Comparison of ENCODE assay signal across 8 mouse cellular contexts in the genomic region with DNA sequence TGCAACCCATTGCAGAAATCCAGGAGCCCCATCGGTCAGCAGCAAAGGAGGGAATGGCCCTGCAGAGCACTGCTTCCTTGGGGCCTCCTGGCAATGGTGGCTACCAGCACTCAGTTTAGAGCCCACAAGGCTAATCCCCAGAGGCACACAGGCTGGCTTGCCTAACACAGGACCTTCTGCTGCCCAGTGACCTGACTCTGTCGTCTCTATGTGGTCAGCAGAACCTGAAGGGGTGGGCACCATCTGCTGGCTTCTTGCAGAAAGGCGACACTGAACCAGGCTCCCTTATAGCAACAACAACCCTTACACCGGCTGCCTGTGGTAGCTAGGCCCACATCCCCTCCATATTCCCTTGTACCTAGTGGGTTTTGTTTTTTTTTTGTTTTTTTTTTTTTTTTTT. TPM values are rescaled to one million over a fixed set of nuclear protein-coding genes. Genes with fewer than 3 reads are reported as not detected.
DNase-seq lines count a peak whose midpoint lies in the region; ATAC-seq and TF ChIP-seq lines count a peak whose summit lies in the region.

No protein-coding gene starts in this region.

- H3K9me3 ChIP-seq in heart, postnatal 0 days (replicated peaks; ENCODE audit: control insufficient read depth, low read length), result no peaks in the 10 kb centered on the region
- no peaks in the 10 kb centered on the region for H3K9me3 ChIP-seq in MEL (replicated peaks; ENCODE audit: insufficient read depth, low read length)

- peak; percentile 35 for TF ChIP-seq RAD21 in MEL (IDR thresholded peaks at IDR 0.05; ENCODE audit: low read depth, low read length)

- TF ChIP-seq EP300 in heart, postnatal 0 days (IDR thresholded peaks at IDR 0.05; ENCODE audit: low read depth), result no peak
- no peak for TF ChIP-seq EP300 in MEL (IDR thresholded peaks at IDR 0.05; ENCODE audit: low read depth in 1 of 2, low read length in 2 of 2)

- intact Hi-C loops in heart, postnatal 14 days (cut with DNase I), result loop anchor here (2.0 to 5.0 kb wide), 2 partner anchors 98 to 176 kb away; no protein-coding TSS in a partner anchor

- no peak for ATAC-seq in heart, postnatal 0 days (ENCODE audit: insufficient read depth, low read depth)

- no peaks in the 10 kb centered on the region for H3K27me3 ChIP-seq in heart, postnatal 0 days (ENCODE audit: control insufficient read depth, insufficient read depth, low read length)
- no peaks in the 10 kb centered on the region for H3K27me3 ChIP-seq in MEL (ENCODE audit: control insufficient read depth in 1 of 2, insufficient read depth in 2 of 2, low read length in 2 of 2)

- no peak overlapping the region for H3K4me3 ChIP-seq in heart, postnatal 0 days (ENCODE audit: low read depth, low read length)
- H3K4me3 ChIP-seq in MEL (ENCODE audit: control insufficient read depth in 1 of 2, insufficient read depth in 1 of 2, low read depth in 2 of 2, low read length in 2 of 2), result no peak overlapping the region

- H3K4me1 ChIP-seq in heart, postnatal 0 days (ENCODE audit: control insufficient read depth, insufficient read depth), result peaks cover 7% of the 10 kb centered on the region; the same call in 1 of the 2 replicates
- peaks cover 2 to 18% of the 10 kb centered on the region in 2 experiments; a peak in 3 of 4 replicates for H3K4me1 ChIP-seq in MEL (ENCODE audit: control insufficient read depth in 1 of 2, insufficient read depth in 2 of 2, low read length in 2 of 2)

- H3K9ac ChIP-seq in heart, postnatal 0 days (replicated peaks; ENCODE audit: low read depth, low read length), result no peak overlapping the region
- H3K9ac ChIP-seq in MEL (ENCODE audit: control insufficient read depth, low read depth, low read length, poor library complexity, severe bottlenecking), result no peak overlapping the region

- H3K4me2 ChIP-seq in heart, postnatal 0 days (ENCODE audit: low read depth, low read length), result no peak overlapping the region

- 52% methylated on average over 4 of the region's 4 CpGs for WGBS in heart, postnatal 0 days

- H3K36me3 ChIP-seq in heart, postnatal 0 days (replicated peaks; ENCODE audit: control insufficient read depth, insufficient read depth, low read length), result no peaks in the 10 kb centered on the region
- peaks cover 0 to 11% of the 10 kb centered on the region in 2 experiments; a peak in 2 of 4 replicates for H3K36me3 ChIP-seq in MEL (ENCODE audit: control insufficient read depth in 1 of 2, insufficient read depth in 2 of 2, low read length in 2 of 2)

- no peaks in the 10 kb centered on the region for H3K79me2 ChIP-seq in MEL (ENCODE audit: control insufficient read depth, insufficient read depth, low read length, poor library complexity)

- DNase-seq in heart, postnatal 0 days (ENCODE audit: low spot score), result no peak
- DNase-seq in heart, postnatal 14 days, result no peak
- DNase-seq in MEL (ENCODE audit: low read depth, low spot score), result peak; percentile 16
- DNase-seq in forelimb bud, embryonic 11.5 days (ENCODE audit: low read depth, low spot score), result peak; percentile 30
- peak; percentile 70 for DNase-seq in lung, postnatal 10 days
- DNase-seq in layer of hippocampus, adult 18-20 months (ENCODE audit: low spot score in 2 of 2), result no peak
- DNase-seq in thymus, postnatal 4 days, result no peak
- no peak for DNase-seq in heart, adult 11 months

- peak; percentile 56 for TF ChIP-seq CTCF in heart, postnatal 0 days (IDR thresholded peaks at IDR 0.05; ENCODE audit: low read depth)
- TF ChIP-seq CTCF in MEL (IDR thresholded peaks at IDR 0.05 in 2 of 3, conservative IDR thresholded peaks at IDR 0.05 in 1 of 3; ENCODE audit: control insufficient read depth in 1 of 3, insufficient read depth in 1 of 3, low read depth in 2 of 3, low read length in 3 of 3, poor library complexity in 1 of 3, severe bottlenecking in 1 of 3), result peak; percentile 22 to 51 (median 47); a peak in 4 of 6 replicates

- no peak for TF ChIP-seq POLR2A in MEL (IDR thresholded peaks at IDR 0.05; ENCODE audit: control insufficient read depth in 1 of 2, insufficient read depth in 1 of 2, low read depth in 1 of 2, low read length in 2 of 2, poor library complexity in 1 of 2)

- H3K27ac ChIP-seq in heart, postnatal 0 days (ENCODE audit: low read depth), result no peak overlapping the region
- H3K27ac ChIP-seq in MEL (ENCODE audit: control insufficient read depth, low read depth, low read length), result no peak overlapping the region

TF ChIP-seq in MEL, 35 proteins besides CTCF, POLR2A, EP300 and RAD21:
- TF ChIP-seq JUND (IDR thresholded peaks at IDR 0.05; ENCODE audit: low read depth, low read length), result no peak
- TF ChIP-seq USF2 (IDR thresholded peaks at IDR 0.05; ENCODE audit: borderline replicate concordance in 1 of 2, insufficient read depth in 1 of 2, low read depth in 1 of 2, low read length in 2 of 2), result no peak
- TF ChIP-seq BHLHE40 (IDR thresholded peaks at IDR 0.05; ENCODE audit: borderline replicate concordance, low read depth, low read length), result no peak
- no peak for TF ChIP-seq MEF2A (IDR thresholded peaks at IDR 0.05; ENCODE audit: extremely low read depth, insufficient replicate concordance, low read depth, low read length, poor library complexity, severe bottlenecking)
- no peak for TF ChIP-seq TCF12 (IDR thresholded peaks at IDR 0.05; ENCODE audit: low read depth, low read length)
- peak; percentile 55 for TF ChIP-seq ZC3H11A (IDR thresholded peaks at IDR 0.05; ENCODE audit: low read depth, low read length)
- peak; percentile 63 for TF ChIP-seq SMC3 (IDR thresholded peaks at IDR 0.05; ENCODE audit: low read depth, low read length)
- TF ChIP-seq ZNF384 (IDR thresholded peaks at IDR 0.05; ENCODE audit: low read depth, low read length), result no peak
- no peak for TF ChIP-seq MAZ (IDR thresholded peaks at IDR 0.05; ENCODE audit: low read depth, low read length)
- TF ChIP-seq NRF1 (IDR thresholded peaks at IDR 0.05; ENCODE audit: insufficient read depth, low read depth, low read length, poor library complexity, severe bottlenecking), result no peak
- TF ChIP-seq CHD2 (IDR thresholded peaks at IDR 0.05; ENCODE audit: low read length), result no peak
- TF ChIP-seq ELF1 (IDR thresholded peaks at IDR 0.05; ENCODE audit: low read depth, low read length), result no peak
- no peak for TF ChIP-seq ZMIZ1 (IDR thresholded peaks at IDR 0.05; ENCODE audit: low read depth, low read length)
TF ChIP-seq in MEL: peak in this region for 2.

RNA-seq across cellular contexts. Expression of a gene that starts 50.2 kb away (rescaled TPM):
- 9.0 and 9.4 TPM in 2 replicates for total RNA-seq in heart, postnatal 0 days (2014; rRNA removed; ENCODE audit: low replicate concordance)
- 6.0 and 7.4 TPM in 2 replicates for polyA plus RNA-seq in heart, postnatal 0 days (2015; fragmentation: Nextera tagmentation; extraction: Ambion mirVana)
- total RNA-seq in heart, postnatal 14 days (2021), result 1 to 10 TPM; 8.7 to 9.8 TPM
- 1.2 and 1.9 TPM in 2 replicates for total RNA-seq in MEL (2012; rRNA removed)
- 1 to 10 TPM in 1 of 2 experiments, not detected in 1; 4.3 TPM for polyA plus RNA-seq in MEL (2012; ENCODE audit: insufficient read depth in 1 of 2, insufficient read length in 2 of 2, low read depth in 1 of 2, low replicate concordance in 2 of 2, missing spikeins in 1 of 2)
- total RNA-seq in layer of hippocampus, adult 18-20 months (2021), result 10 to 100 TPM; 31.5 to 35.9 TPM

Comparison
In these comparisons a context has a peak if more than half of its experiments do, and no peak if none do; other contexts are left out.
1. DNase-seq: peak in MEL (single experiment), forelimb bud, embryonic 11.5 days (single experiment) and lung, postnatal 10 days (single experiment); none in heart, postnatal 0 days (single experiment), heart, postnatal 14 days (0 of 2), layer of hippocampus, adult 18-20 months (0 of 2), thymus, postnatal 4 days (single experiment) and heart, adult 11 months (single experiment).